Mouse (Mus musculus): ENCODE data around the gene Wfdc12.

Gene Wfdc12

DNA sequence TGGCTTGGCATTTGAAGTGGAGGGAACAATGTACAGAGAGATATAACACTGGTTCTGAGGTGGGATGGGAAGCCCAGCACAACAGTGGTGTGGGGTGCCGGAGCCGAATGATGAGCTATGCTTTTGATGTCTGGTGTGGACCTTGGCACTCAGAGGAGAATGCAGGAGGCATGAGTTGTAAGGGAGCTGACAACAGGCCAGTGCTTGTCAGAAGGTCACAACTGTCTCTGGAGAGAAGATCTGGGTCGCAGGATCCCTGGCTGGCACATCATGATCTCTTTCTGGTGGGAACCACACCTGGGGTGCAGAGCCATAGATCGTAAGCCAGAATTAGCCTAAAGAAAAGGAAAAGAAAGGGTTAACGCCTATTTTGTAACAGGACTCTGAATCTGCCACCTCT, 12.6 kb downstream of the Wfdc12 start:
- in situ Hi-C loops (cut with MboI): no loop called here

DNA sequence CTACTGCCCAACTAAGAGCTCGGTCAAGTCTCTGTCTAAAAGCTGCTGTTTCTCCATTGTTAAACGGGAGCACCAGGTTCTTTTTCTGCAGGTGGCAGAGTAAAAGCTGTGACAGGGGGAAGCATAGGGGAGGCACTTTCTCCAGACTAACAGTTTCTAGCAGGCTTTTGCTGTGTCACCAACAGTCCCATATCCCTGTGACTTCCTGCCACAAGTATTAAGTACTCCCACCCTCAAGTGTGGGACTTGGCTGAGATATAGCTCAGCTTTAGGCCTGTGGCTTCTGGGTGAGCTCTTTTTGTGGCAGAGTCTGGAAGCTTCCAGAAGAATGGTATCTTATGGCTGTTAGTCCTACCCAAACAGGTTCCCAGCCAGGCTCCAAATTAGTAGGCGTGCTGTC, 14.6 kb downstream of the Wfdc12 start:
- in situ Hi-C loops (cut with MboI): no loop called here

DNA sequence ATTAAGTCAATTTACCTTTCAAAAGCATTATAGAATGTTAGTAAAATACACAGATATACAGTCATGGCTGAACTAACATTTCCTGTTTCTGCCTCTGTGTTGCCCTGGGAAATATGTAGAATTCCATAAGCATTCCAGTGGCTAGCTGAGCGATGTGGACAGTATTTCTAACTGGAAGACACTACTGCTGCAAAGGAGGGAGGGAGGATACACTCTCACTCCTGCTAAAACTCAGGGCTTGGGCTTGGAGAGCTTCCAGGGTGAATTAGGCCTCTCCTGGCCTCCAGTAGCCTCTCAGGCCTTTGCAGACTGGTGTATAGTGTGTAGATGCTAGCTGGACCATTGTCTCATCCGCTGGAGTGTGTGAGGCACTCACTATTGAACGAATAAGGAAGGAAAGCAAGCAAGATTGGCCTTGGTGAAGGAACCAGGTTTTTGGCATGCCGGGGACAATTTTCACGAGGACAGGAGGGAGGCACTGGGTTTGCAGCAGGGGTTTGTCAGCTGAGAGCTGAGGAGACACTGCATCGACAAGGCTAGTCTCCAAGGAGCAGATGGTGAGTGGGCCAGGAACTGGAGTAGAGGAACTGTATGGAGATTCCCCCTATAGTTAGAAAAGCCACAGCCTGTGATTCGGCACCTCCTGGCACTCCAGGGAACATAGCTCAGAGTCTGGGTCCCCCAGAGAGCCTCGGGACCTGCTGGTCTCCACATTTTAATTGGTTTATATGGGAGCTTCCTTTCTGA, 15.6 kb downstream of the Wfdc12 start:
- in situ Hi-C loops (cut with MboI): no loop called here

DNA sequence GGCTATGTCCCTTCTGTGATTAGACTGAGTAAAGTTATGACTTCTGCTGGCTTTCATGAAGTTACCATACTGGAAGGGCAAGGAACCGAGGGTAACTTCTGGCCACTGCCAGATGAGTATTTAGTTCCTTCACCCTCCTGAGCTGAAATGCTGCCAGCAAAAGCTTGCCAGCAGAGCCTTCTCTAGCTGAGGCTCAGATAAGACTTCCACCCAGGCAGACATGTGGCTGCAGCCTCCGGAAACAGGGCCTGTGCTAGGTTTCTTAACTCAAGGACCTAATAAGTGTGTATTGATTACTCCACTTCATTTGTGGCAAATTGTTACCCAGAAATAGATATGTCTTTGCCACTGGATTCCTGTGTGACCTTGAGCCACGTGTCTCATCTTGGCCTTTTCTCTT, 17.0 kb downstream of the Wfdc12 start:
- in situ Hi-C loops (cut with MboI): no loop called here

DNA sequence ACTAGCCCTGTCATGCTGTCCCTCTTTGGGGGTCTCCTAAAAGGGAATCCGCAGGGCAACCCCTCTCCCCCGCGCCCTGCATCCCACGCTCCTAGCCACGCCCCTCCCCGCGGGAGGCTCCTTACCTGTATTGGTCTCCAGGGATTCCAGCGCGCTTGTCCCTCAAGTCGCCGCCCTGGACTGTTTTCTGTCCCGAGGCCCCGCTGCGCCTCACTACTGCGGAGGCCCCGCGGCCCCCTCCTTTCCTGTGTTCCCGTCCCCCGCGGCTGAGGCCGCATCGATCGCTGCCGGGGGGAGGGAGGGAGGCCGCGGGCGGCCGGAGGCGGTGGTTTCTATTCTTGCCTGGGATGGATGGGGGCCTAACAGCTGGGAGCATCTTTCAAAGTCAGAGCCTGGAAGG, 19.5 kb downstream of the Wfdc12 start, which contains the start of gene Kcns1:
Kcns1 (minus strand) TSS at position 212 of the 400 bp plus-strand sequence.
- in situ Hi-C loops (cut with MboI): no loop called here

DNA sequence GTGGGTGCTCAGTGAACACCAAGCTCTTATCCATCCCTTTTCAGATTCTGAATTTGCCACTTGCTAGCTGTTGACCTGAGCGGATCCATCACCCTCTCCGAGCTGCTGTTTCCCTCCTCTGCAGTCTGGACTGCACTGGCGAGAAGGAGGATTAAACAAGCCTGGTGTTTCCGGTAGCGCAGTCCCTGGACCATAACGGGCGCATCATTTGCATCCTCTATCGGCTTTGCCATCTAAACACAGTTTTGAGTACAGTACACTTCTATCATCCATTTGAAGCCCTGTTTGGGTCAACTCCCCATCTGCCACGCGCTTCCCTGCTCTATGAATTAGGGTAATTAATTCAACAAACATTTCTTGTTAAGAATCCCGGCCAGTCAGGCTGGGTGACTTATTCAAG, 20.1 kb downstream of the Wfdc12 start:
- in situ Hi-C loops (cut with MboI): no loop called here

DNA sequence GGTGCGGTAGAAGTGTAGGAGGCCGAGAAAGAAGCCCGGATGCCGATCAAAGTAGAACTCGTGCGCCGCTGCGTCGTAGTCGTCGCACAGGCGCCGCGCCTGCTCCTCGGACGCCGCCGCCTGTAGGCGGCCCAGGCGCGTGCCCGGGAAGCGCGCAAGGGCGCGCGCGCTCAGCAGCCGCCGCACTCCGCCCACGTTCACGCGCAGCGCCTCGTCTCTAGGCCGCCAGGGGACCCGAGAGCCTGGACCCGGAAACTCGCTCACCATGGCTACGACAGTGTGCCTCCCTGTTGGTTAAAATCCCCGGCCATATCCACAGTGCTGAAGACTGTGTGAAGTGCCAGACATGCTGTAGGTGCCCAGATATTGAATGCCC, 21.8 kb downstream of the Wfdc12 start:
- in situ Hi-C loops (cut with MboI): no loop called here

DNA sequence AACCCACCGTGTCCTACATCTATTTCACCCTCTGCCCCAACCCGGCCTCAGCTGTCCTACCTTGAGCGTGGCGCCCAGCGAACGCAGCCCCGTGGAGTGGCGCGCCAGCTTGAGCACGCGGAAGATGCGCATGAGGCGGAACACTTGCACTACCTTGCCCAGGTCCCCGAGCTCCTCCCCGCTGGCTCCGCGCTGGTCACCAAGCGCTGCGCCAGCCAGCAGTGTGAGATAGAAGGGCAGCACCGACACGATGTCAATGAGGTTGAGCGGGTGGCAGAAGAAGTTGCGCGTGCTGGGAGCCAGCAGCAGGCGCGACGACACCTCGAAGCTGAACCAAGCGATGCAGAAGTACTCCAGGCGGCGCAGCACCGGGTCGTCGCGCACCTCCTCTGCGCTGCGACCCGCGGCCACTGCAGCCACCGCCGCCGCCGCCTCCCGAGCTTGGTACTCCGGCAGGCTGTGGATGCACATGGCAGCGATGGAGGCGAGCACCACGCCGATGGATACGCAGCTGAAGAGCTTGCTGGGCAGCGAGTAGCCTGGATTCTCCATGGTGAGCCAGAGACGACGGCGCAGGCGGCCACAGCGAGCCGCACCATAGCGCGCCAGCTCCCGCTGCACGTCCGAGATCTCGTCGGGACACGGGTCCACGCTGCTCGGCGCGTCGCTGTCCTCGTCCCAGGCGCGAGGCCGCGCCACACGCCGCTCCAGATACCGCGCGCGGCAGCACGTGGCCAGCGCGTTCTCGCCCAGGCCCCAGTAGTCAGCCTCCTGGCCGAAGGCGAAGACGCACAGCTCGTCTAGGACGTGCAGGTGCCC, 22.4 kb downstream of the Wfdc12 start:
- in situ Hi-C loops (cut with MboI): no loop called here

DNA sequence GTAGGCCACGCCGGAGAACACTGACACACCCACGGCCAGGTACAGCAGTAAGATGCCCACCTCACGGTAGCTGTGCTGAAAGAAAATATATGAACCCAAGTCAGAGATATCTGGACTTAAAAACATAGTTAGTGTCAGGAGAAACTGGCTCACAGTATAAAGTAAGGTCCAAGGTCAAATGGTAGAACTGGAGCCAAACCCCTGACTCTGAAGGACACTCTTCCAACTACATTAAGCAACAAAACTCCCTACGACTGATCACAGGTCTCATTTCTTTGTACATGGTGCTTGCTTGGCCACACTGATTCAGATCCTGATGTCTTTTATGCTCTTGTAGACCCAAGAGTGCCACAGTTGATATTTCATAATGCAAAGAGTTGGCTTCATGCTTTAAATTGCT, 25.5 kb downstream of the Wfdc12 start:
- in situ Hi-C loops (cut with MboI): no loop called here

DNA sequence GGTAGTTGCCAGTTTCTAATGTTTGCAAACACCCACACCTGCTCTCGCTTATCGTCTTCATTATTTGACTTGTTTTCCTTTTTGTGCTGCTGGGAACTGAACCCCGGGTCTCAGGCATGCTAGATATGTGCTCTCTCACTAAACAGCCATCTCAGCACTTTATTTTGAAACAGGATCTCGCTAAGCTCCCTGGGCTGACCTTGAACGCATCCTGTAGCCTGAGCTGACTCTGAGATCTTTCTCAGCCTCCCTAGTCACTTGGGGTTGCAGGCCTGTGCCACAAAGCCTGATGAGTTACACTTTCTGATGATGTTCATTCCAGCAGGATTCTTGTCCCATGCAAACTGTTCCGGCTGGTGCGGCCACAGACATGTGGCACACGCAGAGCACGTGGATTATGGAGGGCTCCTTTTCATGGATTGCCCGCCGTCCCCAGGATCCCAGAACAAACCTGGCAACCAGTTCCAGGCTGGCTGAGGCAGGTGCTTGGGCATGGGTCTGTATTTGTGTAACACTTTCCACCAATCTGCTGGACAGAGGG, 28.8 kb downstream of the Wfdc12 start:
- in situ Hi-C loops (cut with MboI): no loop called here

DNA sequence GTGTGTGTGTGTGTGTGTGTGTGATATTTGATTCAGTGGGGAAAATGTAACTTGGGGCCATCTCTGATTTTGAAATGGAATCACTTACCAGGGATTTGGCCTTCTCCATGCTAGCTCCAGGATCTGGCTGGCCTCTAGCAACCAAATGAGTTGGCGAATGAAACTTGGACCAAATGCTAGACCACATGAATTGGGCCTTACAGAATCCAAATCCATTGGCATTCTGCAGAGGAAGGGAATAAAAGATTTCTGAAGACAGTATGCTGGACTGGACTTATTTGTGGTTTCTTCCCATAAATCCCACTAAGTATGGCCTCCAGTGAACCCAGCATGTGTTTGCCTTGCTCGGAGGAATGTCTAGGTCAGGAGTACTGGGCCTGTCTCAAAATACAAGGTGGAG, 31.6 kb downstream of the Wfdc12 start:
- in situ Hi-C loops (cut with MboI): no loop called here

DNA sequence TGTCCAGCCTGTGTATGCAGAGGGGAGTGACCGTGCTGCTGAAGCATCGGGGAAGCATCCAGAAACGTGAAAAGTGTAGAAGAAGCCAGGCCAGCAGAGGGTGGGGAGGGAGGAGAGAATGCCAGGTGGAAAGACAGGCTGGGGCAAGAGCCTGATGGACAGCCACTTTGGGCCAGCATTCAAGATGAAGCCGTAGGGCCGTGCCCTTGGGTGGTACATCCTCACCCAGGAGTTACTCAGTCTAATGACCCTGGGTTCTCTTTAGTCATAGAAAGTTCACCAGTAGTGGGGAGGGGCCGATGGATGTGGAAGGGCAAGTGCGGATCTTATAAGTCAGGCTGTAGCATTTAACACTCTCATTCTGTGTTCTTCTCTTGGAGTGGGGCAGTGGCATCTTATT, 34.2 kb downstream of the Wfdc12 start:
- in situ Hi-C loops (cut with MboI): no loop called here

DNA sequence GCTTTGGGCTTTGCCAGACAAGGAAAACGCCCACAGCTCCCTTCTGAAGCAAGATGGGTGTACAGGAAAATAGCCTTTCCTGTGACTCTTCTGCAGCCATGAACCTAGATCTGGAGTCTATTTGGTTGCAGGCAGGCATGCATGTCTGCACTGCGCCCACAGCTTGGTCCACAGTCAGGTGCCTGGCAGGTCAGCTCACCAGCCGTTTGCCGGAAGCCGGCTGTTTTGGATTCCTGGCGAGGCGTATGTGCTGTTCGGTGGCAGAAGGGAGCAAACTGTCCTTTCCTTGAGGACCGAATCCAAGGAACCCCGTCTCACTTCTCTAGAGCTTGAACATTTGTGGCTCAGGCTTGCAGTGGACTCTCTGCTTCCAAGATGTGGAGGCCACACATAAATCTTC, 36.4 kb downstream of the Wfdc12 start:
- in situ Hi-C loops (cut with MboI): no loop called here

DNA sequence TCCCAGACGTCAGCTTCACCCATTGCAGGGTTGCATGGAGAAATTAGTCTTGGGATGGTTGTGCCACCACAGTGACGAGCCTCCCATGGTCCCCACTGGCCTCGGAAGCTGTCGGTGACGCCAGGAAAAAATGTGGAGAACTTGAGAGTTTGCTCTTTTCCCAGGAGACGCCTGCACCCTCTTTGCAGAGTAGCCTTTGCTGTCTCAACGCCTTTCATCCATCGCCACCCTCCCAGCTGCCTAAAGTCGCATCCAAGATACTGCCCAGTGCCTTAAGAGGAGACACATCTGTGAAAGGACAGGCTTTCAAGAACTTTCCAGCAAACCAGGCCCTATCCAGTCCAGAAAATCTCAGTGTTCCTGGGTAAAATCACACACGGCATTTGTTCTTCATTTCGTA, 38.1 kb downstream of the Wfdc12 start:
- in situ Hi-C loops (cut with MboI): no loop called here

DNA sequence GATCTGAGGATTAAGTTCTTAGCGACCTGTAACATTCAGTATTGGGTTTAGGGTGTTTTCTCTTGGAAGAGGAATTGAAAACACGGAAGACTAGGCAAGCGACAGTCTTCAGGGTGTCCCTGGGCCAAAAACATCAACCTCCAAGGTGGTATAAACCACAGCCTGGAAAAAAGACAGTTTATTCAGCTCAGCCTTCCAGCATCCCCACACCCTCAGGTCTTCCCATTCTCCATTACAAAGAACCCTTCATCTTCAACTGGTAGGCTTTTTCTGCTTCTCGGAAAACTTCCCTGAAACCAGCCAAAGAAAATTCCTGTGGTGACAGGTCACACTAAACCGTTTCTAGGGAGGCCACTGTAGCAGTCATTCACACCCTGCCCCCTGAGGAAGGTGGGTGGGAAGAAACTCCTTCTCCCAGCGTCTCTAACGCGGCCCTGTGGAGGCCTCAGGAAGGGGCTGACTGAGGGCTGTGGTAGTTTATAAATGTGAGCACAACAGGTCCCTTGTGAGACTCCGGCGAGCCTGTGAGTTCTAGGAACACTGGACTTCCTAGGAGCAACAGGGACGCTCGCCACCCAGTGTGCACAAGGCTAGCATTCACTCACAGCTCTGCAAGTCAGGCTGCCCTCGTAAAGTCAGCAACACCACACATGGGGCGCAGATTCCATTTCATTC, 40.2 kb downstream of the Wfdc12 start:
- in situ Hi-C loops (cut with MboI): no loop called here

DNA sequence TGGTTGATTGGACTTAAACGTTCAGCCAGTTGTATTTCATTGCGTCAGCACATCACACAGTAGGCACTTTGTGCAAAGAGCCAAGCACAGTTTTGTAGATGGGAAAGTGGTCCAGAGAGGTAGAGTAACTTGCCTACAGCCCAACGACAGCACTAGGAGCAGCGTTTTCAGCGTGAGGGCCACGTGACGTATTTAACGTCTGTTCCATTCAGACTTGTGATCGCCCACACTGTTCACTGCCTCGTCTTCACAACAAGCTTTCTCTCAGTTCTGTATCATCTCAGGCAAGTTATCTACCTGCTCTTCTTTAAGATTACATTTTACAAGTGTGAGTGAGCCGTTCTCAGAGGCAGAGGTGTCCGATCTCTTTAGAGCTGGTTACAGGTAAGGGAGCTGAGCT, 43.9 kb downstream of the Wfdc12 start:
- in situ Hi-C loops (cut with MboI): no loop called here

DNA sequence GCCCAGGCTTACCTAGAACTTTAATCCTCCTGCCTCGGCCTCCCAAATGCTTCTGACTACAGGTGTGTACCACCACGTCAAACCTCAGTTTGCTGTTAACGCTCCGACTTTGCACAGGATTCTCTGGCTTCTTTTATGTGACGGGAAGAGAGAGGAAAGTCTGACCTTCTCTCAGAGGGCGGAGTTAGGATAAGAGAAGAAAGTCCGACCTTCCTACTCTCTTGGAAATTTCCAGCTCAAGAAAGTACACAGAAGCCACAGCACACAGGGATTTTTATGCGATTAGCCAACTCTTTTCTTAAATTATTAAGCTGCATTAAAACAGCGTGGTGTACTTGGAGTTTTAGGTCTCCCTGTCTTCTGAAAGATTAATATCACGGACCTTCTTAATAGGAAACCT, 45.9 kb downstream of the Wfdc12 start:
- in situ Hi-C loops (cut with MboI): no loop called here

DNA sequence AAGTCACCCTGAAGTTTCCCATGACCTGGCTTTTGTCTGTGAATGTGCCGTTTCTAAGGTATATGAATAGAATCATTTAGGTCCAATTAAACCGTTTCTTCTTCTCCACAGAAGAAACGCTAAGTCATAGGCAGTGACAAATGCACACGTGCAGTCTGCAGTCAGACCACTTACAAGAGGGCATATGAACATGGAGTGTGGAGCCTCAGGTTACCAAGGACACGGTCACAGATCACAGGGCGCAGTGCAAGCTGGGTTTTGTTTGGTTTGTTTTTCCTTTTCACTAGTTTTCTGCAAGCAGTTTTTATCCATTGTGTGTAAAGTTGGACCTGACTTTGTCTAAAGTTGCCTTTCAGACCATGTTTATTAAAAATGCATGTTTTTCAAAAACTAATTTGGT, 46.4 kb downstream of the Wfdc12 start:
- in situ Hi-C loops (cut with MboI): no loop called here

DNA sequence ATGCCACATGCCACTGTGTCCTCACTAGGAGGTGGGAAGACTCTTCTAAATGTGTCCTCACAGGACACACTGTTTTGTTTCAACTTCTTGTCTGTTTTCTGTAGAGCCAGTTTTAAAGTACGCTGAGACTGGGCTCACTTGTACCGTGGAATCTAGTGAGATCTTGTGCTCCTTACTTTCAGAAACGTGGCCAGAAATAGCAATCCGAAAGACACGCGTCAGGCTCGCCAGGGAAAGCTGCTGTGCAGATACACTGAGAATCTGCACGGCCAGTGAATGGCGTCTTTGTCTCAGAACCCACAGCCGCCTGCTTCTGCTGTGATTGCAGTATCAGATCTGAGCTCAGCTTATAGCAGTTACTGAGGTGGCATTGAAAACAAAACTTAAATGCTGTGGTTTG, 48.4 kb downstream of the Wfdc12 start:
- in situ Hi-C loops (cut with MboI): no loop called here
